Mouse (Mus musculus) lung, adult 18-20 months (tissue): ENCODE measurements around the gene Zbtb7b.

Experiments used
- DNase-seq, 2 experiments: peaks; one replicate each; pipeline ENCODE4 v3.0.0; 2022; ENCODE audit warnings: mixed read lengths in 2 of 2

The Zbtb7b gene

GRCm38 (mm10) chr3:89418170-89418860, 23.7 kb upstream of the Zbtb7b start, which contains the start of the genes Cks1b and Shc1:
Cks1b (minus strand) TSS chr3:89418383.
Shc1 (plus strand) TSS chr3:89418443.
- DNase-seq: peak; percentile 98

- no peak for DNase-seq
Measured at GRCm38 (mm10) chr3:89417840-89418169, 23.2 kb upstream of the Zbtb7b start.

GRCm38 (mm10) chr3:89417131-89417530, 22.6 kb upstream of the Zbtb7b start:
- no peak for DNase-seq

GRCm38 (mm10) chr3:89416158-89416557, 21.6 kb upstream of the Zbtb7b start:
- DNase-seq: no peak

GRCm38 (mm10) chr3:89411490-89412393, 17.2 kb upstream of the Zbtb7b start, which contains the start of gene Flad1:
Flad1 (minus strand) TSS chr3:89411870.
- peak; percentile 99 for DNase-seq

GRCm38 (mm10) chr3:89410864-89411263, 16.3 kb upstream of the Zbtb7b start:
- DNase-seq: no peak

- no peak for DNase-seq
Measured at GRCm38 (mm10) chr3:89409701-89410100, 15.1 kb upstream of the Zbtb7b start.

GRCm38 (mm10) chr3:89408448-89408847, 13.9 kb upstream of the Zbtb7b start:
- DNase-seq: no peak

GRCm38 (mm10) chr3:89406887-89407286, 12.3 kb upstream of the Zbtb7b start:
- no peak for DNase-seq

- no peak for DNase-seq
Measured at GRCm38 (mm10) chr3:89402693-89403092, 8.1 kb upstream of the Zbtb7b start, which contains the start of gene Lenep. Lenep (minus strand) TSS chr3:89402793.

- no peak for DNase-seq
Measured at GRCm38 (mm10) chr3:89401329-89401728, 6.8 kb upstream of the Zbtb7b start.

- DNase-seq: no peak
Measured at GRCm38 (mm10) chr3:89396654-89397005, 2.1 kb upstream of the Zbtb7b start.

- peak; percentile 74 to 77 for DNase-seq
Measured at GRCm38 (mm10) chr3:89395806-89396653, 1.5 kb upstream of the Zbtb7b start.

GRCm38 (mm10) chr3:89395419-89395805, 836 bp upstream of the Zbtb7b start:
- DNase-seq: no peak

GRCm38 (mm10) chr3:89394894-89395256, 299 bp upstream of the Zbtb7b start:
- DNase-seq: peak; percentile 89 to 90

- DNase-seq: peak; percentile 99 to 100
Measured at GRCm38 (mm10) chr3:89393605-89394004, 971 bp downstream of the Zbtb7b start.

- peak; percentile 59 to 64 for DNase-seq
Measured at GRCm38 (mm10) chr3:89392871-89393311, 1.7 kb downstream of the Zbtb7b start.

GRCm38 (mm10) chr3:89391663-89392511, 2.7 kb downstream of the Zbtb7b start:
- DNase-seq: peak; percentile 70 to 80

GRCm38 (mm10) chr3:89390699-89391662, 3.6 kb downstream of the Zbtb7b start:
- peak in 1 of 2 experiments; percentile 45 for DNase-seq

GRCm38 (mm10) chr3:89390111-89390515, 4.5 kb downstream of the Zbtb7b start:
- peak; percentile 51 to 58 for DNase-seq
